Mouse (Mus musculus): Measurements from ENCODE around the gene Ttc39b. TPM values are rescaled to one million over a fixed set of nuclear protein-coding genes. Genes with fewer than 3 reads are reported as not detected.

The Ttc39b gene
- 3.4 and 4.0 TPM in 2 replicates for polyA plus RNA-seq (2014; fragmentation: Nextera tagmentation; extraction: Ambion mirVana)

- Histone ChIP-seq H3K4me1 (replicated peaks; ENCODE audit: control insufficient read depth, insufficient read depth, low read length) (no peaks in the 10 kb centered on the region; the same call in 1 of the 2 replicates), H3K9me3 (ENCODE audit: control insufficient read depth, low read length) (no peaks in the 10 kb centered on the region), H3K27me3 (ENCODE audit: control insufficient read depth, insufficient read depth, low read length) (0 out of 2 replicates have a peak, but pooled peaks cover 2% of the 10 kb centered on the region), H3K27ac (ENCODE audit: low read depth, low read length) (no peak within 1 kb of the TSS), H3K4me2 (ENCODE audit: low read depth, low read length, severe bottlenecking) (peak within 1 kb of the TSS; percentile 94), H3K36me3 (ENCODE audit: control insufficient read depth, insufficient read depth, low read length) (no peaks in the 10 kb centered on the region), H3K9ac (ENCODE audit: low read length) (peak within 1 kb of the TSS; percentile 60), H3K4me3 (ENCODE audit: low read depth, low read length) (peak within 1 kb of the TSS; percentile 67)
- ATAC-seq (replicated peaks; ENCODE audit: low FRiP score), result peak; percentile 99
- WGBS, result under 1% methylated on average over 58 of the region's 59 CpGs
- peak; percentile 98 for DNase-seq (ENCODE audit: low spot score)
Measured at GRCm38 (mm10) chr4:83323910-83324684, at the start of gene Ttc39b. Ttc39b (minus strand) TSS chr4:83324255.

- no peak overlapping the region for H3K4me3 ChIP-seq (ENCODE audit: low read depth, low read length)
- no peak overlapping the region for H3K27ac ChIP-seq (ENCODE audit: low read depth, low read length)
- H3K9ac ChIP-seq (ENCODE audit: low read length), result no peak overlapping the region
- ATAC-seq (replicated peaks; ENCODE audit: low FRiP score) (no peak), DNase-seq (ENCODE audit: low spot score) (no peak)
- H3K4me1 ChIP-seq (replicated peaks; ENCODE audit: control insufficient read depth, insufficient read depth, low read length), result no peaks in the 10 kb centered on the region
- no peaks in the 10 kb centered on the region for H3K36me3 ChIP-seq (ENCODE audit: control insufficient read depth, insufficient read depth, low read length)
- 75% methylated on average over 4 of the region's 4 CpGs for WGBS
- no peaks in the 10 kb centered on the region for H3K27me3 ChIP-seq (ENCODE audit: control insufficient read depth, insufficient read depth, low read length)
- H3K9me3 ChIP-seq (ENCODE audit: control insufficient read depth, low read length), result no peaks in the 10 kb centered on the region
- no peak overlapping the region for H3K4me2 ChIP-seq (ENCODE audit: low read depth, low read length, severe bottlenecking)
Measured at GRCm38 (mm10) chr4:83373381-83373780, 49.3 kb upstream of the Ttc39b start.

DNA sequence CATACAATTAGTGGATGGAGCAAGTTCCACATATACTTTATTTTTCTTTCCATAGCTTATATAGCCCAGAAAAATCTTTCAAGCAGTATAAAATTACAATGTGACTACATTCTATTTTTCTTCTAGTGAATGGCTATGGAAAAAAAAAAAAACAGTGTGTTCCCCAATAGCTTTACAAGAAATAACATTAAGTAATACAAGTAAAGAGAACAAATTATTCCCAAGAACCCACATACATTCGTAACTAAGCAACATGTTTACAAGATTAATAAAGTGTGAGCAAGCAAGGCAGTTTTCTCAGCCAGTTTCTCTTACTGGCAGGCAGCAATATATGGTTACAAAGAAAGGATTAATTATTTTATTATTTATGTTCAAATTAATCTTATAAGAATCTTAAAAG lies 33.7 kb upstream of the Ttc39b start:
- Histone ChIP-seq H3K4me1 (replicated peaks; ENCODE audit: control insufficient read depth, insufficient read depth, low read length) (no peaks in the 10 kb centered on the region), H3K9ac (ENCODE audit: low read length) (no peak overlapping the region), H3K9me3 (ENCODE audit: control insufficient read depth, low read length) (no peaks in the 10 kb centered on the region), H3K36me3 (ENCODE audit: control insufficient read depth, insufficient read depth, low read length) (no peaks in the 10 kb centered on the region), H3K4me3 (ENCODE audit: low read depth, low read length) (no peak overlapping the region), H3K4me2 (ENCODE audit: low read depth, low read length, severe bottlenecking) (no peak overlapping the region), H3K27ac (ENCODE audit: low read depth, low read length) (no peak overlapping the region), H3K27me3 (ENCODE audit: control insufficient read depth, insufficient read depth, low read length) (no peaks in the 10 kb centered on the region)
- WGBS, result 88% methylated on average over 1 of the region's 1 CpGs
- ATAC-seq (replicated peaks; ENCODE audit: low FRiP score), result no peak
- DNase-seq (ENCODE audit: low spot score), result no peak

DNA sequence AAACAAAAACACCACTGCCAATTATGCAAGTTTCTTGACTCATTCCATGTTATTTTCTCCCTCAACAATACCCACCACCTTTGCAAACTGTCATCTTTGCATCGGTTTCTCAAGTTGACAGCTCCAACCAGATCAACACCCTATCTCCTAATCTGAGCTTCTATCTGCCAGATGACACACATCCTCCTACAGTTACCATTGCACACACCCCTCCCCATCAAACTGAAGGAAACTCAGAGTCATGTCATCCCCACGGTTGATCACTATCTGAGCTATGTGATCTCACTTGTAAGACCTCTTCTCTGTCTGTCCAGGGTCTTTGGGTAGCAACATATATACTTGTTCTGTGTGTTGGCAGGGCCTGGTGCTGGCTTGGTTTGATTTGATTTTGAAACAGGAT lies 30.7 kb upstream of the Ttc39b start:
- DNase-seq (ENCODE audit: low spot score) (no peak), ATAC-seq (replicated peaks; ENCODE audit: low FRiP score) (no peak)
- no peak overlapping the region for H3K4me2 ChIP-seq (ENCODE audit: low read depth, low read length, severe bottlenecking)
- no peaks in the 10 kb centered on the region for H3K27me3 ChIP-seq (ENCODE audit: control insufficient read depth, insufficient read depth, low read length)
- WGBS, result 96% methylated on average over 2 of the region's 2 CpGs
- H3K27ac ChIP-seq (ENCODE audit: low read depth, low read length), result no peak overlapping the region
- no peaks in the 10 kb centered on the region for H3K36me3 ChIP-seq (ENCODE audit: control insufficient read depth, insufficient read depth, low read length)
- no peak overlapping the region for H3K4me3 ChIP-seq (ENCODE audit: low read depth, low read length)
- H3K9ac ChIP-seq (ENCODE audit: low read length), result no peak overlapping the region
- no peaks in the 10 kb centered on the region for H3K4me1 ChIP-seq (replicated peaks; ENCODE audit: control insufficient read depth, insufficient read depth, low read length)
- no peaks in the 10 kb centered on the region for H3K9me3 ChIP-seq (ENCODE audit: control insufficient read depth, low read length)

DNA sequence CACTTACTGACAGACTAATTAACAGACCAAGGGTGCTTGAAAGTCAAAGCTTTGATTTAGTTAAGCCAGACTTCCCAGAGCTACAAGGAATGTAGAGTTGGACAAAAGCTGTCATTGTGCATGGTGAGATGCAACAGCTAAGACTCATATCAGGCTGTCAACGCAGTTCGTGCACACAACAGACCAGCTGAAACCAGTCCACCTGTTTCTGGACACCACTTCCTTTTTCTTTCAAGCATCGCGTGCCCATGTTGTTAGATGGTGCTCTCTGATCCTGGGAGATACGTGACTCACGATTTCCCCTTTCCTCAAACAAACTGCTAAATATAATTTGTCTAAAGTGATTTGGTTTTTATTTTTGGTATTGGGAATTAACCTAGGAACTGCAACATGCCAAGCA lies 29.9 kb upstream of the Ttc39b start:
- no peak overlapping the region for H3K4me3 ChIP-seq (ENCODE audit: low read depth, low read length)

DNA sequence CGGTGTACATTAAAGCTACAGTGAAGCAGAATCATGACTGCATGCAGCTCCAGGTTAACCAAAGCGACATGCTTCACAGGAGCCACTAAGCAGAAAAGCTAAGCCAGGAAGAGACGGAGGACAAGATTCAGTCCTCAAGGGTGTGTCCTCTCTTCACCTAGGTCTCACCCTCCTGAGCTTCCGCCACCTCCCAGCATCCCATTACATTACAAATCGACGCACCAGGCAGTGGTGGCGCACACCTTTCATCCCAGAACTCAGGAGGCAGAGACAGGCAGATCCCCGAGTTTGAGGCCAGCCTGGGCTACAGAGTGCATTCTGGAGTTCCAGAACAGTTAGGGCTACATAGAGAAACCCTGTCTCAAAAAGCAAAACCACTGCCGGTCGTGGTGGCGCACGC lies 29.2 kb upstream of the Ttc39b start:
- Histone ChIP-seq H3K27ac (ENCODE audit: low read depth, low read length) (no peak overlapping the region), H3K4me2 (ENCODE audit: low read depth, low read length, severe bottlenecking) (no peak overlapping the region), H3K9ac (ENCODE audit: low read length) (no peak overlapping the region), H3K4me1 (replicated peaks; ENCODE audit: control insufficient read depth, insufficient read depth, low read length) (no peaks in the 10 kb centered on the region), H3K4me3 (ENCODE audit: low read depth, low read length) (no peak overlapping the region), H3K9me3 (ENCODE audit: control insufficient read depth, low read length) (no peaks in the 10 kb centered on the region), H3K36me3 (ENCODE audit: control insufficient read depth, insufficient read depth, low read length) (no peaks in the 10 kb centered on the region), H3K27me3 (ENCODE audit: control insufficient read depth, insufficient read depth, low read length) (no peaks in the 10 kb centered on the region)
- WGBS, result 94% methylated on average over 12 of the region's 12 CpGs
- no peak for DNase-seq (ENCODE audit: low spot score)
- no peak for ATAC-seq (replicated peaks; ENCODE audit: low FRiP score)

More for the DNA sequence above, 29.9 kb upstream of the Ttc39b start:
- no peaks in the 10 kb centered on the region for H3K9me3 ChIP-seq (ENCODE audit: control insufficient read depth, low read length)
- ATAC-seq (replicated peaks; ENCODE audit: low FRiP score), result no peak
- H3K27me3 ChIP-seq (ENCODE audit: control insufficient read depth, insufficient read depth, low read length), result no peaks in the 10 kb centered on the region
- DNase-seq (ENCODE audit: low spot score), result no peak
- no peak overlapping the region for H3K4me2 ChIP-seq (ENCODE audit: low read depth, low read length, severe bottlenecking)
- no peak overlapping the region for H3K9ac ChIP-seq (ENCODE audit: low read length)
- H3K4me1 ChIP-seq (replicated peaks; ENCODE audit: control insufficient read depth, insufficient read depth, low read length), result no peaks in the 10 kb centered on the region
- H3K36me3 ChIP-seq (ENCODE audit: control insufficient read depth, insufficient read depth, low read length), result no peaks in the 10 kb centered on the region
- 84% methylated on average over 6 of the region's 6 CpGs for WGBS
- H3K27ac ChIP-seq (ENCODE audit: low read depth, low read length), result no peak overlapping the region

DNA sequence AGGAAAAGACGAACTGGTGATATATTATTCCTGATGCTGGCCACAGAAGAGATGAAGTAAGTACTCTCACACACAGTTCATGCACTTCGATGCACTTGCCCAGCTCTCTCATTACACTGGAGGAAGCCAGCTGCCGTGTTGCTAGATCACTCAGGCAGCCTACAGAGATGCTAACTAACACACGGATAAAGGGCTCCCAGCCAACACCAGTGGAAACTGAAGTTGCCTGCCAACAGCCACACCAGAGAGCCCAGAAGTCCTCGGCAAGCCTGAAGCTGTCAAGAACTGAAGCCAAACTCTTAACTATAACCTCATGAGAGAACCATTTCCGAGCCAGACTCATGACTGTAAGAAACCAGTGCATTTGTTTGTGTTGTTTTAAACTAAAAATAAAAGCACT lies 26.7 kb upstream of the Ttc39b start:
- WGBS, result 76% methylated on average over 6 of the region's 6 CpGs
- Histone ChIP-seq H3K27me3 (ENCODE audit: control insufficient read depth, insufficient read depth, low read length) (no peaks in the 10 kb centered on the region), H3K9me3 (ENCODE audit: control insufficient read depth, low read length) (no peaks in the 10 kb centered on the region), H3K4me2 (ENCODE audit: low read depth, low read length, severe bottlenecking) (no peak overlapping the region), H3K36me3 (ENCODE audit: control insufficient read depth, insufficient read depth, low read length) (no peaks in the 10 kb centered on the region), H3K4me1 (replicated peaks; ENCODE audit: control insufficient read depth, insufficient read depth, low read length) (no peaks in the 10 kb centered on the region), H3K9ac (ENCODE audit: low read length) (no peak overlapping the region), H3K27ac (ENCODE audit: low read depth, low read length) (no peak overlapping the region), H3K4me3 (ENCODE audit: low read depth, low read length) (no peak overlapping the region)
- no peak for DNase-seq (ENCODE audit: low spot score)
- ATAC-seq (replicated peaks; ENCODE audit: low FRiP score), result no peak

DNA sequence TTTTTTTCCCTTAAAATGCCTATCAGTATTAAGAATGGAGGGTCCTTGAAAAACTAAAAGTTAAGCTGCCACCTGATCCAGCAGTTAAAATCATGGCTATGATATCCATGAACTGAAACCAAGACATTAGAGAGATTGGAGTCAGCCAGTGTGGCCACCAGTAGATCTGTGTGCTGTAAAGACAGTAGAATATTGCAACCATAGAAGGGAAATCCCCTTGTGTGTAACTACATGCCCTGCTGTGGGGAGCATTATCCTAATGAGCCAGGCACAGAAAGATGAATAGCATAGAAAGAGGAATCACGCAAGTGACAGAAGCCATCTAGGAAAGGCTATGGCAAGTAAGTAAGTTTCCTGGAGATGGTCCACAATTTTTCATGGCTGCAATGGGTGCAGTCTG lies 24.9 kb upstream of the Ttc39b start:
- Histone ChIP-seq H3K4me3 (ENCODE audit: low read depth, low read length) (no peak overlapping the region), H3K4me1 (replicated peaks; ENCODE audit: control insufficient read depth, insufficient read depth, low read length) (no peaks in the 10 kb centered on the region), H3K4me2 (ENCODE audit: low read depth, low read length, severe bottlenecking) (no peak overlapping the region), H3K36me3 (ENCODE audit: control insufficient read depth, insufficient read depth, low read length) (no peaks in the 10 kb centered on the region), H3K27ac (ENCODE audit: low read depth, low read length) (no peak overlapping the region), H3K9me3 (ENCODE audit: control insufficient read depth, low read length) (no peaks in the 10 kb centered on the region), H3K27me3 (ENCODE audit: control insufficient read depth, insufficient read depth, low read length) (no peaks in the 10 kb centered on the region), H3K9ac (ENCODE audit: low read length) (no peak overlapping the region)
- no peak for DNase-seq (ENCODE audit: low spot score)
- WGBS, result 97% methylated on average over 1 of the region's 1 CpGs
- ATAC-seq (replicated peaks; ENCODE audit: low FRiP score), result no peak

DNA sequence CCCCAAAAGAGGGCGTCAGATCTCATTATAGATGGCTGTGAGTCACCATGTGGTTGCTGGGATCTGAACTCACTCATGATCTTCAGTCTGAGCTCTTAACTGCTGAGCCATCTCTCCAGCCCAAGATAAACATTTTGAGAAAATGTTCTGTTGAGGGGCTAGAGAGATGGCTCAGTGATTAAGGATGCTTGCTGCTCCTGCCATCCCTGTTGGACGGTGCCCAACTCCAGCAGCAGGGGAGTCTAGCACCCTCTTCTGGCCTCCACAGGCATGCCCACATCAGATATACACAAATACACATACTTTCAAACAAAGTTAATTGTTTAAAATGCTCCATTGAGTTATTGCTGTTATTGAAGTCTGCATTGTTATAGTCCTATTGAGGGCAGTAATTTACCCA lies 19.8 kb upstream of the Ttc39b start:
- 63% methylated on average over 2 of the region's 2 CpGs for WGBS
- no peak overlapping the region for H3K4me3 ChIP-seq (ENCODE audit: low read depth, low read length)
- H3K9me3 ChIP-seq (ENCODE audit: control insufficient read depth, low read length), result no peaks in the 10 kb centered on the region
- no peaks in the 10 kb centered on the region for H3K36me3 ChIP-seq (ENCODE audit: control insufficient read depth, insufficient read depth, low read length)
- no peak overlapping the region for H3K9ac ChIP-seq (ENCODE audit: low read length)
- DNase-seq (ENCODE audit: low spot score) (no peak), ATAC-seq (replicated peaks; ENCODE audit: low FRiP score) (no peak)
- no peak overlapping the region for H3K27ac ChIP-seq (ENCODE audit: low read depth, low read length)
- H3K4me2 ChIP-seq (ENCODE audit: low read depth, low read length, severe bottlenecking), result no peak overlapping the region
- no peaks in the 10 kb centered on the region for H3K4me1 ChIP-seq (replicated peaks; ENCODE audit: control insufficient read depth, insufficient read depth, low read length)
- no peaks in the 10 kb centered on the region for H3K27me3 ChIP-seq (ENCODE audit: control insufficient read depth, insufficient read depth, low read length)

Measured in forebrain, embryonic 11.5 days (tissue).